Mouse (Mus musculus): ENCODE measurements around the gene Mical3. TPM values are rescaled to one million over a fixed set of nuclear protein-coding genes. Genes with fewer than 3 reads are reported as not detected.
A peak's percentile ranks its signal among the peaks of the same experiment; 100 is the strongest.

The Mical3 gene
- polyA plus RNA-seq, 1 experiment from 2014 or later, result 37.0 TPM

DNA sequence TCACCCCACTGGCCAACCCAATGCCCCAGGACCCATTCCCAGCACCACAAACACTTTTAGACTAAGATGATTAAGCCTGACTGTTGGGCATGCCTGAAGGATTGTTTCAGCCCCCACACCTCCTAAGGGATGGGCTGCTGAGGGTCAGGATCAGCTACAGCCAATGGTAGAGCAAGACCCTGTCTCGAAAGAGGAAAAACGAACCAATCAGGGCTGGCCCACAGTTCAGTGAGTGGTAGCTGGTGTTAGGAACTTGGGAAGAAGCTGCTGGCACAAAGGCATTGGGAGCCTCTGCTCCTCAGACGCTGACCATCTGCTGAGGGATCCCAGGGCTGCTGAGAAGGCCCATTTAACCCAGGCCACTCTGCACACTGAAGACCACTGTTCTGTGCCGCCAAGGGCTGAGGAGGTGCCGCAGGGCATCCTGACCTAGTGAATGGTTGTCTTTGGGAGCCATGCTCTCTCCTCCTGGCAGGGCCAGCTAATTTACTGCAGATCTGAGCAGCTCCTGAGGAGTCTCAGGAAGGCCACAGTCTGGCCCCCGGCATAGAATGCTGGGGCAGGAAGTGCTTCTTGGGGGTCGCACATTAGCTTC is 36.7 kb upstream of the Mical3 start:
- H3K4me3 ChIP-seq (ENCODE audit: low read depth, low read length), result no peak overlapping the region
- no peak for ATAC-seq
- 77% methylated on average over 7 of the region's 7 CpGs for WGBS
- H3K4me1 ChIP-seq (ENCODE audit: control insufficient read depth, insufficient read depth, low read length), result no peaks in the 10 kb centered on the region
- H3K9me3 ChIP-seq (replicated peaks; ENCODE audit: control insufficient read depth, low read length, poor library complexity, severe bottlenecking), result no peaks in the 10 kb centered on the region
- no peak overlapping the region for H3K27ac ChIP-seq (ENCODE audit: low read length)
- H3K36me3 ChIP-seq (ENCODE audit: control insufficient read depth, insufficient read depth, low read length), result no peaks in the 10 kb centered on the region
- no peak overlapping the region for H3K9ac ChIP-seq (ENCODE audit: low read depth, low read length)
- H3K4me2 ChIP-seq (ENCODE audit: low read length), result no peak overlapping the region
- no peaks in the 10 kb centered on the region for H3K27me3 ChIP-seq (ENCODE audit: control insufficient read depth, insufficient read depth, low read depth, low read length)

DNA sequence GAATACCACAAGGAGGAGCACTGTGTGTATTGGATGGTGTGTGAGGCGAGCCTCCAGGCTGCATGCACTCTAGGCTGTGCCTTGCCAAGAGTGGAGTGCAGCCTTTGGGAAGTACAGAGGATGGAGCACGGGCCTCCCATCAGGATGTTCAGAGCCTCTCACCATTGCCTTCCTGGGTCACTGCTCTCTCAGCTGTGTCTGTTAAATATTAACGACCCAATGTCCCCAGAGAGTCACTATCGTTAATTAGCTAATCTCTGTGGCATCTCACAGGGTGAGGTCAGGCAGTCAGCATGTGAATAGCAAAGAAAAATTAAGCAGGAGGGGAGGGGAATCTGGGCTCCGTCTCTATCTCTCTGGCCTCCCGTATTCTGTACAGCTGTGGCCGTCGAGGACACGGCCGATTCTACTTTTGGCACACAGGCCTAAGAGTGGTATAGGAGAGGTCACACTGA is 35.3 kb upstream of the Mical3 start:
- peak; percentile 51; the same call in 1 of the 2 replicates for ATAC-seq
- 30% methylated on average over 10 of the region's 10 CpGs for WGBS
- no peaks in the 10 kb centered on the region for H3K27me3 ChIP-seq (ENCODE audit: control insufficient read depth, insufficient read depth, low read depth, low read length)

DNA sequence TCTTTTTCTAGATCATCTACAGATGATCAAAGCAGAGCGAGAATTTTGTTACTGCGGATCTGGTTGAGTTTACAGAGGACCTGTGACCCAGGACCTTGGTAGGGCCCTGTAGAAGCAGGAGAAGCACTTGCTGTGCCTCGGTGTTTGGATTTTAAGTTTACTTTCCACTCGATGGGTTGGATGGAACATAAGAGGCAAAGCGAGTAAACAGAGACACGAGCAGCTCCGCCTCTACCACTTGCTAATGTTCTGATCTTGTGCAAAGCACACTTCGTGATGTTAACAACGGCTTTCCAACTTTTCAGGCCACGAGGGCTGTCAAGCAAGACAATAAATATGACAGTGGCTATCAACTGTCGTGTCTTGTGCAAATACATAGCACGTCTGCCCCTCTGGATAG is 31.8 kb upstream of the Mical3 start:
- ATAC-seq, result no peak
- WGBS, result 90% methylated on average over 12 of the region's 12 CpGs
- no peaks in the 10 kb centered on the region for H3K4me1 ChIP-seq (ENCODE audit: control insufficient read depth, insufficient read depth, low read length)
- H3K36me3 ChIP-seq (ENCODE audit: control insufficient read depth, insufficient read depth, low read length), result no peaks in the 10 kb centered on the region
- no peaks in the 10 kb centered on the region for H3K9me3 ChIP-seq (replicated peaks; ENCODE audit: control insufficient read depth, low read length, poor library complexity, severe bottlenecking)
- H3K27ac ChIP-seq (ENCODE audit: low read length), result no peak overlapping the region
- H3K4me3 ChIP-seq (ENCODE audit: low read depth, low read length), result no peak overlapping the region
- no peaks in the 10 kb centered on the region for H3K27me3 ChIP-seq (ENCODE audit: control insufficient read depth, insufficient read depth, low read depth, low read length)
- no peak overlapping the region for H3K4me2 ChIP-seq (ENCODE audit: low read length)
- H3K9ac ChIP-seq (ENCODE audit: low read depth, low read length), result no peak overlapping the region

More for the DNA sequence above, 35.3 kb upstream of the Mical3 start:
- H3K9ac ChIP-seq (ENCODE audit: low read depth, low read length), result no peak overlapping the region
- no peaks in the 10 kb centered on the region for H3K4me1 ChIP-seq (ENCODE audit: control insufficient read depth, insufficient read depth, low read length)
- no peak overlapping the region for H3K4me3 ChIP-seq (ENCODE audit: low read depth, low read length)
- H3K27ac ChIP-seq (ENCODE audit: low read length), result no peak overlapping the region
- H3K36me3 ChIP-seq (ENCODE audit: control insufficient read depth, insufficient read depth, low read length), result no peaks in the 10 kb centered on the region
- no peak overlapping the region for H3K4me2 ChIP-seq (ENCODE audit: low read length)
- H3K9me3 ChIP-seq (replicated peaks; ENCODE audit: control insufficient read depth, low read length, poor library complexity, severe bottlenecking), result no peaks in the 10 kb centered on the region

DNA sequence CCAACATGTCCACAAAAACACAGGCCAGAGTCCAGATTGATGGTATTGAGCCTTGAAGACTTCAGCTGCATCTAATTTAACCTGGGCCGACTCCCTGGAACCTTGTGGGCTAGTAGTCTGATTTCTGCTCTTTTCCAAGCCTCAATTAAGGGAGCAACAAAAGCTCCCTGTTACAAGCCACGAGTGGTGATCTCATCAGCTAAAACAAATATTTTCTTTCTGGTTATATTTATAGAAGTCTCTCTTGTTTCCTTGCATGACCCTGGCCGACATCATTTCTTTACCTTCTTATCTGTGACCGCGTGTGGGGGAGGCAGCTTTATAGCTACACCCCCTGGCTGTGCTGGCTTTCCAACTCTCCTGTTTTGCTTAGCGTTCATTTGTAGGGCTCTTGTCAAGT is 29.3 kb upstream of the Mical3 start:
- no peaks in the 10 kb centered on the region for H3K4me1 ChIP-seq (ENCODE audit: control insufficient read depth, insufficient read depth, low read length)
- 80% methylated on average over 6 of the region's 6 CpGs for WGBS
- H3K4me2 ChIP-seq (ENCODE audit: low read length), result no peak overlapping the region
- no peak for ATAC-seq
- no peaks in the 10 kb centered on the region for H3K36me3 ChIP-seq (ENCODE audit: control insufficient read depth, insufficient read depth, low read length)
- H3K4me3 ChIP-seq (ENCODE audit: low read depth, low read length), result no peak overlapping the region
- no peak overlapping the region for H3K9ac ChIP-seq (ENCODE audit: low read depth, low read length)
- no peaks in the 10 kb centered on the region for H3K27me3 ChIP-seq (ENCODE audit: control insufficient read depth, insufficient read depth, low read depth, low read length)
- H3K9me3 ChIP-seq (replicated peaks; ENCODE audit: control insufficient read depth, low read length, poor library complexity, severe bottlenecking), result no peaks in the 10 kb centered on the region
- H3K27ac ChIP-seq (ENCODE audit: low read length), result no peak overlapping the region

DNA sequence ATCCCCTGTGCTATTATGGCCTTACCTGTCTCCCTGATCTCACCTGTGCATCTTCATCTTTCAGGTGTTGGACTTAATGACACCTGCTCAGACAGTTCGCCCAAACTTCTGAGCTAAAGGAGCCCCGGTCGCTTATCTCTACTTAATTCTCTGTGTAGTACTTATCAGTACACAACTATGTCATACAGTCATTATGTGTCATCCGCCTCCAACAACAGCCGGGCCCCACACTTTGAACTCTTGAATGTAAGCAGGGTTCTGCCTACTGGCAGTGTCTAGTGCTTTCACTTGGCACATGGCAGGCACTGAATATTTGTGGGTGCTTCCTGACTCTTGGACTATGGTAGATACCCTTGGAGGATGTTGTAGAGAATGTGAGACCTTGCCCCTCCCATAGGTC is 28.8 kb upstream of the Mical3 start:
- H3K9ac ChIP-seq (ENCODE audit: low read depth, low read length), result no peak overlapping the region
- no peak for ATAC-seq
- 94% methylated on average over 5 of the region's 5 CpGs for WGBS

DNA sequence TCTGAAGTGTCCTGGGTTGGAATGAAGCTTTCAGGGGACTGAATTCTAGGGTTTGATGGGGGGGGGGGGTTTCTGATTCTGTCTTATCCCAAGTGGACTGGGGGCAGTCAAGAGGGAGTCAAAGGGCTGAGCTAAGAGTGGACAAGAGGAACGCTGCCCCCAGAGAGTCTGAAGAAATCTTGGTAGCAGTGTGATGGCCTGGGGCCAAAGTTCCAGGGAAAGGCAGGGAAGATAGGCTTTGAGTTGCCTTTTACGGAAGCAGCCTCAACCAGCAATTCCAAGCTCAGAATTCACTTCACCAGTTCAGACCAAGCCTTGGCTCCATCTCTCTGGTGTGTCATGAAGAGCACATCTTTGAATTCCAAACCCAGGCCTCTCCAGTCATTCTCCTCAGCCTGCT is 25.2 kb upstream of the Mical3 start:
- no peak for ATAC-seq
- no peak overlapping the region for H3K27ac ChIP-seq (ENCODE audit: low read length)
- H3K27me3 ChIP-seq (ENCODE audit: control insufficient read depth, insufficient read depth, low read depth, low read length), result no peaks in the 10 kb centered on the region
- H3K36me3 ChIP-seq (ENCODE audit: control insufficient read depth, insufficient read depth, low read length), result no peaks in the 10 kb centered on the region
- H3K9me3 ChIP-seq (replicated peaks; ENCODE audit: control insufficient read depth, low read length, poor library complexity, severe bottlenecking), result no peaks in the 10 kb centered on the region
- H3K4me1 ChIP-seq (ENCODE audit: control insufficient read depth, insufficient read depth, low read length), result no peaks in the 10 kb centered on the region
- WGBS, result 77% methylated on average over 2 of the region's 2 CpGs
- no peak overlapping the region for H3K4me3 ChIP-seq (ENCODE audit: low read depth, low read length)
- no peak overlapping the region for H3K9ac ChIP-seq (ENCODE audit: low read depth, low read length)
- H3K4me2 ChIP-seq (ENCODE audit: low read length), result no peak overlapping the region

More for the DNA sequence above, 28.8 kb upstream of the Mical3 start:
- no peaks in the 10 kb centered on the region for H3K4me1 ChIP-seq (ENCODE audit: control insufficient read depth, insufficient read depth, low read length)
- H3K4me3 ChIP-seq (ENCODE audit: low read depth, low read length), result no peak overlapping the region
- no peaks in the 10 kb centered on the region for H3K27me3 ChIP-seq (ENCODE audit: control insufficient read depth, insufficient read depth, low read depth, low read length)
- H3K9me3 ChIP-seq (replicated peaks; ENCODE audit: control insufficient read depth, low read length, poor library complexity, severe bottlenecking), result no peaks in the 10 kb centered on the region
- no peak overlapping the region for H3K27ac ChIP-seq (ENCODE audit: low read length)
- H3K36me3 ChIP-seq (ENCODE audit: control insufficient read depth, insufficient read depth, low read length), result no peaks in the 10 kb centered on the region
- no peak overlapping the region for H3K4me2 ChIP-seq (ENCODE audit: low read length)

DNA sequence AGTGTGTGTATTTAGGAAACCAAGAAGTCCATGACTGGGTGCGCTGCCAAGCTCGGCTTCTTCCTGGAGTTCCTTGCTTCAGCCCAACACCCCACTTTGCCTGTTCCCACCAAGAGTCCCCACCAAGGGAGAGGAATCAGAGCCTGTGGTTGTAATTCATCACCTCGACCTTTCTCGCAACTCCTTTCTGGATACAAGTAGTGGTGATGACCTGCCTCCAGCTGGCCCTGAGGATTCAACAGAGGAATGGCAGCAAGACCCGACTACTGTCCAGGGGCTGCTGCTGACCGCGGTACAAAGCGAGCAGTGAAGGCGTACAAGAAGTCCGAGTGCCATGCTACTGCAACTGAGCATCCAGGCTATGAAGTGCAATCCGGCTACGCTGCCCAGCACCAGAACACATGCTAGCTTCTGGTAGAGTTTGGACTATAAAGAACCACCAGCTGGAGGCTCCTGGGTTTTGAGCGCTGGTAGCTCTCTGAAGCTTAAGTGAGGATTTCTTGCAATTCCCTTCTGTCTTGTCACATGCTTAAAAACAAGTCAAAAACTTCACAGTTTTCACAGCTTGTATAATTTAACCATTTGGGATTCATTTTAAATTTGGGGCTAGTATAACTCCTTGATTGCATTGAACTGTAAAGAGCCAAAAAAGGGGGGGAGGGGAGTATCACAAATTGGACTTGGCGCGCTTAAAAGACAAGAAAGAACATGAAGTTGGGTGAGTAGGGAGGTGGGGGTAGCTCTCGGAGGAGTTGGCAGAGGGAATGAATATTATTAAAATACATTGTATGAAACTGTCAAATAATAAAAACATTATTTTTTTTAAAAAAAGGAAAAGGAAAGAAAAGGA is 23.9 kb upstream of the Mical3 start:
- 92% methylated on average over 16 of the region's 16 CpGs for WGBS

DNA sequence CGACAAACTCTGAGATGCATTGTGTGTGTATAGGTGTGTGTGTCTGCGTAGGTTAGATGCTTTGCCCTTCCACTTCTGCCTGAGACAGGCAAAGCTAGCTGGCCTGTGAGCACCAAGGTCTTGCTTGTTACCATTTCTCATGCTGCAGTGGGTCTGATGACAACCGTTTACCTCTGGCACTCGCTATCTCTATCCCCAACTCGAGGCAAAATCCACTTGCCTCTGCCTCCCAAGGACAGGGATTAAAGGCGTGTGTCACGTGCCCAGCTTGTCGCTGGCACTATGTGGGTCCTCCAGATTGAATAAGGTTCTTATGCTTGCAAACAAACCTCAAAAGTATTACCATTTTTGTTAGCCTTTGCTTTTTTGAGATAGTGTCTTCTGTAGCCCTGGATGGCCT is 22.4 kb upstream of the Mical3 start:
- Histone ChIP-seq H3K9me3 (replicated peaks; ENCODE audit: control insufficient read depth, low read length, poor library complexity, severe bottlenecking) (no peaks in the 10 kb centered on the region), H3K4me2 (ENCODE audit: low read length) (no peak overlapping the region), H3K4me3 (ENCODE audit: low read depth, low read length) (no peak overlapping the region), H3K9ac (ENCODE audit: low read depth, low read length) (no peak overlapping the region), H3K27ac (ENCODE audit: low read length) (no peak overlapping the region), H3K36me3 (ENCODE audit: control insufficient read depth, insufficient read depth, low read length) (no peaks in the 10 kb centered on the region), H3K4me1 (ENCODE audit: control insufficient read depth, insufficient read depth, low read length) (no peaks in the 10 kb centered on the region), H3K27me3 (ENCODE audit: control insufficient read depth, insufficient read depth, low read depth, low read length) (no peaks in the 10 kb centered on the region)
- 83% methylated on average over 8 of the region's 8 CpGs for WGBS
- no peak for ATAC-seq

More for the DNA sequence above, 23.9 kb upstream of the Mical3 start:
- H3K4me1 ChIP-seq (ENCODE audit: control insufficient read depth, insufficient read depth, low read length), result no peaks in the 10 kb centered on the region
- H3K36me3 ChIP-seq (ENCODE audit: control insufficient read depth, insufficient read depth, low read length), result no peaks in the 10 kb centered on the region
- no peaks in the 10 kb centered on the region for H3K27me3 ChIP-seq (ENCODE audit: control insufficient read depth, insufficient read depth, low read depth, low read length)
- no peak overlapping the region for H3K27ac ChIP-seq (ENCODE audit: low read length)
- H3K9ac ChIP-seq (ENCODE audit: low read depth, low read length), result no peak overlapping the region
- no peak overlapping the region for H3K4me3 ChIP-seq (ENCODE audit: low read depth, low read length)
- no peak overlapping the region for H3K4me2 ChIP-seq (ENCODE audit: low read length)
- no peak for ATAC-seq
- H3K9me3 ChIP-seq (replicated peaks; ENCODE audit: control insufficient read depth, low read length, poor library complexity, severe bottlenecking), result no peaks in the 10 kb centered on the region

DNA sequence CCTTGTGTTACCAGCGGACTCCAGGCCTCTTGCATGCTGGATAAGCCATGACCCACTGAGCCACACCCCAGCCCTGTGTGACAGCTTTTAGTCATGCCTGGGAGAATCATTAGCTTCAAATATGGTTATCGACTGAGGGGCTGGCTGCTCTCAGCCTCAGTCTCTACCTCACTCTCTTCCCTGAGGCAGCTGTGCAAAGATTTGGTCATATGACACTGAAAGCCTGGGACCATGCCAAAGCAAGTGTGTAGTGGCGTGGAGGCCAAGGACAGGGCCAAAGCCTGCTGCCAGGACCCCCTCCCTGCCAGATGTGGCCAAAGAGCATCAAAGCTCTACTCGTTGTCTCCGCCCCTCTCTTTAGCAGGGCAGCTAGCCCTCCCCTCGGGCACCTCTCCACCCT is 20.9 kb upstream of the Mical3 start:
- no peak for ATAC-seq
- 66% methylated on average over 6 of the region's 6 CpGs for WGBS
- no peak overlapping the region for H3K27ac ChIP-seq (ENCODE audit: low read length)
- H3K36me3 ChIP-seq (ENCODE audit: control insufficient read depth, insufficient read depth, low read length), result no peaks in the 10 kb centered on the region
- no peak overlapping the region for H3K4me3 ChIP-seq (ENCODE audit: low read depth, low read length)
- H3K9me3 ChIP-seq (replicated peaks; ENCODE audit: control insufficient read depth, low read length, poor library complexity, severe bottlenecking), result no peaks in the 10 kb centered on the region
- H3K9ac ChIP-seq (ENCODE audit: low read depth, low read length), result no peak overlapping the region
- H3K4me1 ChIP-seq (ENCODE audit: control insufficient read depth, insufficient read depth, low read length), result no peaks in the 10 kb centered on the region
- H3K27me3 ChIP-seq (ENCODE audit: control insufficient read depth, insufficient read depth, low read depth, low read length), result no peaks in the 10 kb centered on the region
- no peak overlapping the region for H3K4me2 ChIP-seq (ENCODE audit: low read length)

All from midbrain, embryonic 16.5 days (tissue).